Mouse (Mus musculus): ENCODE measurements at regions not wholly inside any gene's neighbourhood (a gene's known extent, or its start where the extent isn't known, plus 50 kb on each side); places are given as distances from the start of the nearest gene placed in this dataset.
A peak's percentile ranks its signal among the peaks of the same experiment; 100 is the strongest.

GRCm38 (mm10) chr2:169319521-169319920 lies 268.0 kb downstream of the Gm11011 start:
- no peak for DNase-seq

- no peak for DNase-seq
Measured at GRCm38 (mm10) chr2:169314396-169314930, 273.1 kb downstream of the Gm11011 start.

DNA sequence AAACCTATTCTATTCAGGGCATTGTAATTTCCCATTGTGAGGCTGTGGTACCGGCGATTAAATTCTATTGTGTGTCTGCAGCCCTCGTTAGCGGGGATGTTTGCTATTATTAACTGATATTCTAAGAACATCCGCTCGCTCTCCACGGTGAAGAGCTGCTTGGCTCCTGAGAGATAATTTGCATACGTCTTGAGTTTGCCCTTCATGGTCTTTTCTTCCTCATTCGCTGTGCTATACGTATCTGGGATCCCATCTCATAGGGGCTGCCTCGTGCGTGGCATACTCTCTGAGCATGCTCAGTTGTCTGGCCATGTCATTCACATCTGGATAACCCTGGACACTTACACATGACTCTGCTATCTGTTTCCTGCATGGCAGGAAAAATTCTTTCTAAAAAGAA lies 275.7 kb downstream of the Gm11011 start:
- no peak for DNase-seq

GRCm38 (mm10) chr2:169311356-169311755 lies 276.2 kb downstream of the Gm11011 start:
- DNase-seq, result no peak

DNA sequence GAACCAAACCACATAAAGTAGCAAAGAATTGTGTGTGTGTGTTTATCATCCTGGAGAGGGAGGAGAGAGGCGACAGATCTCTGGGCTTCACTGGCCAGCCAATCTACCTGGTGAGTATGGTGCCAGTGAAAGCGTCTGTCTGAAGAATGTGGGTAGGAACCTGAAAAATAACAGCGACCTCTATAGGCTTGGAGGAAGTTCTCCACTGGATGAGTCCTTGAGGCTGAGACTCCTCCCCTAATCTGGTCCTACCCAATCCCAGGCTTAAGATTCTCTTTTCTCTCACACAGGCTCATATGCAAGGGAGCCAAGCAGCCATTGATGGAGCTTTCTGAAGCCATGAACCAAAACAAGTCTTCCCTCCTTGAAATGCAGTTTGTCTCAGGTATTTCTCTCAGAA lies 283.2 kb downstream of the Gm11011 start:
- no peak for DNase-seq

DNA sequence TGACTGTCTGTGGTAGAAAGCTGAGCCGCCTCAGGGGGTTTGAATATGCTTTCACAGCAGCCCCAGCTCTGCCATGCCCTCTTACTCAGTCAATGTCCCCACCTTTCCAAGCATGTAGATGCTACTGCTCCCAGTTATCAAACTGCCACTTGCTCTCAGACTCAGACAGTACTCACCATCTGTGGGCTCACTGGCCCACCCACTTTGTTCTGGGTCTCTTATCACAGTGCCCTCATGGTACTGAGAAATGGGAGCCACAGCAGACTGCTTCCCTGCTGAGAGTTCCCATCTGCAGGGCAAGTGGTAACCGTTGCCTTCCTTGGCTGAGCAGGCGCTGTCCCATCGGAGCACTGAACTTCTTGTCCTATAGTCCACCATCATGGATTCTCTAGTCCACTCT lies 286.6 kb downstream of the Gm11011 start:
- DNase-seq, result no peak

GRCm38 (mm10) chr2:169300411-169300810 lies 287.1 kb downstream of the Gm11011 start:
- no peak for DNase-seq

DNA sequence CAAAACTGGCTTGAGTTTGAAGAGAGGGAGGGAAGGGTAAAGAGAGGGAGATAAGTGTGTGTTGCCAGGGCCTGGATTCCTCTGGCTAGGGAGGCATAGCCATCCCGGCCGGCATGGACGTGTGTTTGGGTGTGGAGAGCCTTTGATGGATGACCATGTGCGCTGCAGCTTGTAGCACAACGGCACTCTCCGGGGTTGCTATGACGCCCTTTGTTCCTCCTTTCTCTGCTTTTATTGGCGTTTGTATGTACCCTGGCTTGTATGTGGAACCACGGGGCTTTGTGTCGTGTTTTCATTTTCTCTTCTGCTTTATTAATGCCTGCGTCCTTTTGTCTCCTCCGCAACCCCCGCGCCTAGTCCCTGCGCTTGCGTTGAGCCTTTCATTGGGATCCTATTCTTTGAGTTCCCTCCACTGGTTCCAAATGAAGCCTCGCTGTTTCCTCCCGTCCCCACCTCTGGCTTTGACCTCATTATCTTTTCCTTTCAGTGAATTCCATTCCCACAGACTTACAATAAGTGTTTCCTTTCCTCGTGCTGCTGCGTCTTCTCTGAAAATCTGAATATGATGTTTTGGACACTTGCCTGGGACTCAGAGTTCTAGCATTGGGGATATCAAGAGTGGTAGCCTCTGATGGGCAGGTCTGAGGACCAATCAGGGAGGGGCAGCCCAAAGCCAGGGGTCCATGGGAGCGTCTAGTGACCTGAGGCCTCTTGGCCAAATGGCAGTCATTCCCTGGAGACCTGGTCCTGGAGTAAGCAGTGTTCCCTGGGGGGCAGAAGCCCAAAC lies 289.5 kb downstream of the Gm11011 start:
- DNase-seq, result peak; percentile 6

DNA sequence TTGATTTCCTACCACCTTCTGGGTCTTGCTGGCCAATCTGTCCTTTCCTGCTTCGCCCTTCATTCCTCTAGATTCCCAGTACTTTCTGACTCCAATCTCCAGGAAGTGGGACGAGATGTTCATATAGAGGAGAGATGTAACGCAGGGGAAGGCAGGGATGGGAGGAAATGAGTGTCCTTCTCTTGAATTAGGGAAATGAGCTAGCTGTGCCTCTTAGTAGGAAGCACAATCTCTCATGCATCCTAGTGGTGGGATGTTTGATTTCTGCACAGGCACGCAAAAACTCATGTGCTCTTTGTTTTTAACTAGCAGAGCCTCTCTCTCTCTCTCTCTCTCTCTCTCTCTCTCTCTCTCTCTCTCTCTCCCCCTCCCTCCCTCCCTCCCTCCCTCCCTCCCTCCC lies 290.3 kb downstream of the Gm11011 start:
- no peak for DNase-seq

GRCm38 (mm10) chr2:169293351-169293750 lies 294.2 kb downstream of the Gm11011 start:
- DNase-seq, result no peak

DNA sequence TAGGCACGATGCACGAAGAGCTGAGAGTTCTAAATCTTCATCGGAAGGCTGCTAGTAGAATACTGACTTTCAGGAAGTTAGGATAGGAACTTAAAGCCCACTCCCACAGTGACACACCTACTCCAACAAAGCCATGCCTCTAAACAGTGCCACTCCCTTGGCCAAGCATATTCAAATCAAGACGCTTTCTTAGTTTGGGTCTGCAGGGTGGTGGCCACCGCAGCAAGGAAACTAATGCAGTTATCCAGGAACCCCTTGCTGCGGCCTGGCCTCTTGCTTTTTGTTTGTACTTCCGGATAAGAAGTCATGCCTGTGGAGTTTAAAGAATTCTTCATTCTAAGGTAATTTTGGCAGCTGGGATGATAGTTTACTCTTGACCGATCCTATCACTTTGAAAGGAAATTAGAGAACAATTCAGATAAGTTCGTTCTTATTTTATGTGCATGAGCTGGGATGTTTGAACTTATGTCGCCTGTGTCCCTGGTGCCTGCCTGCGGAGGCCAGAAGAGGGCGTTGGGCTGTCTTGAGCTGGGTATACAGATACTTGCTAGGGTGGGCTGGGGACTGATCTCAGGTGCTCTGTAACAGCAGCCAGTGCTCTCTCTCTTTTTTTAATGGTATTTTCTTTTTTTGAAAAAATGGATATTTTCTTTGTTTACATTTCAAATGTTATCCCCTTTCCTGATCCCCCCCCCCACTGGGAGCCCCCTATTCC lies 298.5 kb downstream of the Gm11011 start:
- no peak for DNase-seq

GRCm38 (mm10) chr2:169286701-169287100 lies 300.8 kb downstream of the Gm11011 start:
- no peak for DNase-seq

DNA sequence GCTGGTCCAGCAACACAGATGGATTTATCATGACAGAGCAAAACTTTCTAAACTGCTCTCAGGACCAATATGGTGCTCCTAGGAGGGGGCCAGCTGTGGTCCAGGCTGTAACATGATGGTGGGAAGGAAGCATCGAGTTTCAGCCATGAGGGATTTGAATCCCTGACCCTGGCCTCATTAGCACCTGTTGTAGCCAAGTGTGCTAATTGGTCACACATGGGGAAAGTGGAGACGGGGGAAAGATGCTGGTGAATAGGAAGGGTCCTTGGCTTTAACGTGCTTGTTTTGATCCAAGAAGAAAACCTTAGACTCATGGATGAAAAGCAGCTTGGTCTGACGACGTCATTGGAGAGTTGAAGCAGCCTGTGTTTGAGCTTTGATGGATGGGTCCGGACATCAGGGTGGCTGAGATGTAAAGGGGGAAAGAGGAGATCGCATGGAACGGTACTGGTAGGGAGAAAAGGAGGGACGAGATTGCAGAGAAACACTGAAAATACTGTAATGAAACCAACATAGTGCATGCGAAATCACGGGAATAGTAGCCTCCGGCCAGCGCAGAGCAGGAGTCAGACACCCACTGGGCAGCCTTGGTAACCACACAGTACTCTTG lies 304.9 kb downstream of the Gm11011 start:
- DNase-seq, result no peak

GRCm38 (mm10) chr2:169275371-169275770 lies 312.2 kb downstream of the Gm11011 start:
- no peak for DNase-seq

DNA sequence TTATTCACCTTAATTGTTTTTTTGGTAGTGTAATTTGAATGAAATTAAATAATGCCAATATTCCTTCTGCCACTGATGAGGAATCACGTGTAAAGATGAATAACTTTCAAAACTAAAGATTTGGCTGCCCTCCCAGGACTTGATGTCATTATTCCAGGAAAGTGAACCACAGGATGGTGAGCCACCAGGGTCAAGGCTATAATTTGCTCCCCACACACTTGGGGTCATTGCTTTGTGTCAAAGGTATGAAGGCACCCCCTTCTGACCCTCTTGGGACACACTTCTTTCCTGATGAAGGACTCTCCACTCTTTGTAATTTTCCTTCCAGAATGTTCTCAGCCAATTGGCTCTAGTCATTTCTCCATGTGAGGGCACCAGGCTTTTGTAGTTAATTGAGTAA lies 313.4 kb downstream of the Gm11011 start:
- no peak for DNase-seq

DNA sequence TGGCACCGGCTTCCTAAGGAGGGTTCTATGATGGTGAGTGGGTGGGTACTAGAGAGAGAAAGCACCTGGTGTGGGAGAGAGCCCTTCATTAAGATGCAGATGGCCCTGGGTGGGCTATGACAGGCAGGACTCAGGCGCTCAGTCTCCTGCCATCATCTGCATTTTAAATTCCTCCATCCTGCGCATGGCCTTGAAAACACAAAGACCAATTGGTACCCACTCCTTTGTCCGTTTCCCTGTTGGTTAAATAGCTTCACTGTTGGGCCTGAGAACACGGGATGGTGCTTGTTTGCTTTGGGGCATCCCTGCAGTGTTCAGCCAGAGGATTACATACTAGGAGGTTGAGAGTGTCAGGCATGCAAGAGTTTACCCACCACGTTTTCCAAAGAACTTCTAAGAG lies 314.9 kb downstream of the Gm11011 start:
- no peak for DNase-seq

GRCm38 (mm10) chr2:169272018-169272417 lies 315.5 kb downstream of the Gm11011 start:
- no peak for DNase-seq

DNA sequence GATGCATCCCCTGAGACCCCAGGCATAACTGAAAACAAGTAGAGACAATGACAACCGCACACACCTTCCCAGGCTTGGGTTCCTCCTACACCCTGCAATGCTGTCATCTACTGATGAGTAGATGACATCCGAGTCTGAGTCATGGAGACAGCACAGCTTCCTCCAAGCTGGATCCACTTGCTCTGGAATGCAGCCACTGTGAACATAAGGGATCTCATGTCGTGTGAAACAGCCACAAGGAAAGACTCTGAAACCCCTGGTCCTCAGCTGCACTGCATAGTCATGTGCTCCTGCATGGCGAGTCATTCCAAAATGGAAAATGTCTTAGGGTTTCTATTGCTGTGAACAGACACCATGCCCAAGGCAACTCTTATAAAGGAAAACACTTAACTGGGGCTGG lies 305.2 kb upstream of the Zfp64 start:
- DNase-seq, result no peak

DNA sequence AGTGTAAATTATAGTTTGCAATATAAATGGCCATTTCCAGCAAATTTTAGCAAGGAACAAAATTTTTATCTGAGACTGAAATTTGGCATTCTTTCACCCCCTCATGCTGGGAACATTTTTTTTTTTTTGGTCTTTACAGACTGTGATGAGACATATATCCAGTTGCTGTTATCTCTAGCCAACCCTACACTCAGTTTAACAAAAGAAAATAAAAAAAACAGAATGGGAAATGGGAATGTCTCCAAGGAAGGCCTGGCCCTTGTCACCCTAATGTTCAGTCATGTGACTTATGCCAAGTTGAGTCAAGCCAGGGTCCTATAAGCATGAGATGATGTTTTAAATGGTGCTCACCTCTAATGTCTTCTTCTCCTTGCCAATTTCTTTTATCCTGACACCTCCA lies 289.2 kb upstream of the Zfp64 start:
- DNase-seq, result no peak

DNA sequence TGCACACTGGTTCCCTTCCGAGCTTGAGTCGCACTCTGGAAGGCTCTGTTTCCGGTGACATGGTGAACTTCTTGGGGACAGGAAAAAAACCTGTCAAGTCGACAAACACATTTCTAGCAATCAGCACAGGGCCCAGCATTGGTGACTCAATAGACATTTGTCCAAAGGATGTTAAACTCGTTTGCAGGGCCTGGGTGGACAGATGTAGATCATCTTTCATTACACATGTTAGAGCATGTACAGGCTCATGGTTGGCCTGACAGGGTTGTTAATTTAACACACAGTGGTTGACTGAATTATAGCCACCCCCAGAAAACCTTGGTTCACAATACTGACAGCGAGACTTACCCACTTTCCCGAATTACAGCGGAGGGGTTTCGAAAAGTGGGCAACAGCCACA lies 288.6 kb upstream of the Zfp64 start:
- no peak for DNase-seq

DNA sequence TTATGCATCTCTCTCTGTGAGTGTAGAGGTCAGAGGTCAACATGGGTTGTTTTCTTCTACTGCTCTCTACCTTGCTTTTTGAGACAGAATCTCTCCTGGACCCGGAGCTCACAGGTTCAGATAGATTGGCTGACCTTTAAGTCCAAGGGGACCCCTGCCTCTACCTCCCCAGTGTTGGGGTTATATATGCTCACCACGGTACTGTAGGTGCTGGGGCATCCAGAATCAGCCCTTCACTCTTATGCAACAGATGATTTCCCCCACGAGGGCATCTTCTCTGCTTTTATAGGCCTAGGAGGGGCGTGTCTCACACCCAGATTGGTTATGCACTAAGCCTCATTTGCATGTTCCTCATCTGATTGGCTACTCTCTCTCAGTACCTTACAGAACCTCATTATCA lies 282.5 kb upstream of the Zfp64 start:
- no peak for DNase-seq

DNA sequence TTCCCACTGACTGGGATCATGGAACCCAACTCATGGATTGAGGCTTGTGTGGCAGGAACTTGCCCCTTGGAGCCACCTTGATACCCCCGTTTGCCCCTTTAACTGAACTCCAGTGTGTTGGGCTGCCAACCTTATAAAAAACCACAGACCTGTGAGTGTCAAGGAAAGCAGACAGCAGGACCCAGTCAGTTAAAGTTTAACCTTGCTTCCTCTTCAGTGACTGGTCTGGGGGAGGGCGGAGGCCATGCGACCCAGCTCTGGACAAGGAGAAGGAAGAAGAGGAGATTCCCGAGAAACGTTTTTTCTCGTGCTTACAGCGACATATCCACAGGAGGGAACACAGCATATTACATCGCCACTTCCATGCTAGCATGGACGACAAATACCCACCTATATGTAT lies 281.9 kb upstream of the Zfp64 start:
- no peak for DNase-seq

GRCm38 (mm10) chr2:169234368-169235070 lies 279.1 kb upstream of the Zfp64 start:
- DNase-seq, result no peak

Data from lung, postnatal 36 days (tissue).